Mouse (Mus musculus) forebrain, embryonic 10.5 days (tissue): ENCODE data around the gene Cyth3. TPM values are rescaled to one million over a fixed set of nuclear protein-coding genes. Genes with fewer than 3 reads are reported as not detected.
A peak's percentile ranks its signal among the peaks of the same experiment; 100 is the strongest.

Source experiments
- DNase-seq: peaks from one replicate; pipeline ENCODE4 v3.0.0-alpha.2; 2017; ENCODE audit warnings: low spot score; ENCODE audit errors: extremely low spot score
- H3K27ac ChIP-seq: fragments of 300-500 bp; sonication (generic); 2 replicates; pipeline ENCODE4 v1.5.1; 2016; ENCODE audit warnings: mild to moderate bottlenecking
- H3K27me3 ChIP-seq: fragments of 300-500 bp; sonication (generic); 2 replicates; pipeline ENCODE4 v1.6.1; 2016; ENCODE audit warnings: mild to moderate bottlenecking; ENCODE audit not compliant: poor library complexity, severe bottlenecking
- H3K36me3 ChIP-seq: fragments of 300-500 bp; sonication (generic); replicated peaks from 2 replicates; pipeline ENCODE4 v1.6.1; 2016; ENCODE audit warnings: mild to moderate bottlenecking, moderate library complexity
- H3K4me1 ChIP-seq: fragments of 300-500 bp; sonication (generic); 2 replicates; pipeline ENCODE4 v1.6.1; 2016
- H3K4me3 ChIP-seq: fragments of 300-500 bp; sonication (generic); 2 replicates; pipeline ENCODE4 v1.5.1; 2016; ENCODE audit warnings: mild to moderate bottlenecking, moderate library complexity
- H3K9me3 ChIP-seq: fragments of 300-500 bp; sonication (generic); 2 replicates; pipeline ENCODE4 v1.6.1; 2016; ENCODE audit warnings: mild to moderate bottlenecking, moderate library complexity
- WGBS: fragments of 180-500 bp; shearing (Covaris S2); methylation state at CpG from one replicate; pipeline ENCODE4 v1.1.7; 2016; 5-methylcytosine and 5-hydroxymethylcytosine counted together
- polyA plus RNA-seq: library from polyadenylated mRNA; unstranded; fragments of >200 nt; fragmentation: Nextera tagmentation; extraction: Ambion mirVana; gene quantifications from 2 replicates; pipeline ENCODE4 v1.2.1, GENCODE M21; 2016

Gene Cyth3
- polyA plus RNA-seq, 1 experiment from 2014 or later, result 31.6 TPM

GRCm38 (mm10) chr5:143683696-143684095 is 61.4 kb downstream of the Cyth3 start:
- DNase-seq, result no peak
- 88% methylated on average over 6 of the region's 6 CpGs for WGBS
- peaks cover 13% of the 10 kb centered on the region for H3K4me1 ChIP-seq
- H3K36me3 ChIP-seq, result peaks cover 23% of the 10 kb centered on the region
- H3K4me3 ChIP-seq, result no peak overlapping the region
- no peaks in the 10 kb centered on the region for H3K9me3 ChIP-seq
- H3K27ac ChIP-seq, result no peak overlapping the region
- H3K27me3 ChIP-seq, result no peaks in the 10 kb centered on the region

GRCm38 (mm10) chr5:143684911-143685390 is 62.7 kb downstream of the Cyth3 start:
- H3K4me1 ChIP-seq, result peaks cover 8% of the 10 kb centered on the region
- no peaks in the 10 kb centered on the region for H3K27me3 ChIP-seq
- H3K36me3 ChIP-seq, result peaks cover 23% of the 10 kb centered on the region
- WGBS, result 87% methylated on average over 8 of the region's 8 CpGs
- H3K9me3 ChIP-seq, result no peaks in the 10 kb centered on the region
- no peak overlapping the region for H3K4me3 ChIP-seq
- no peak overlapping the region for H3K27ac ChIP-seq
- no peak for DNase-seq

GRCm38 (mm10) chr5:143686456-143686855 is 64.2 kb downstream of the Cyth3 start:
- H3K36me3 ChIP-seq, result peaks cover 23% of the 10 kb centered on the region
- H3K27me3 ChIP-seq, result no peaks in the 10 kb centered on the region
- no peak overlapping the region for H3K27ac ChIP-seq
- peaks cover 8% of the 10 kb centered on the region for H3K4me1 ChIP-seq
- no peaks in the 10 kb centered on the region for H3K9me3 ChIP-seq
- no peak overlapping the region for H3K4me3 ChIP-seq
- 92% methylated on average over 3 of the region's 3 CpGs for WGBS
- no peak for DNase-seq

GRCm38 (mm10) chr5:143687589-143687988 is 65.3 kb downstream of the Cyth3 start:
- peaks cover 23% of the 10 kb centered on the region for H3K36me3 ChIP-seq
- H3K27ac ChIP-seq, result no peak overlapping the region
- 98% methylated on average over 3 of the region's 3 CpGs for WGBS
- no peak overlapping the region for H3K4me3 ChIP-seq
- H3K27me3 ChIP-seq, result no peaks in the 10 kb centered on the region
- no peaks in the 10 kb centered on the region for H3K9me3 ChIP-seq
- peaks cover 8% of the 10 kb centered on the region for H3K4me1 ChIP-seq
- DNase-seq, result no peak

- Histone ChIP-seq H3K4me3 (no peak overlapping the region), H3K4me1 (no peaks in the 10 kb centered on the region), H3K36me3 (peaks cover 37% of the 10 kb centered on the region), H3K9me3 (no peaks in the 10 kb centered on the region), H3K27ac (no peak overlapping the region), H3K27me3 (no peaks in the 10 kb centered on the region)
- no peak for DNase-seq
- WGBS, result 88% methylated on average over 9 of the region's 9 CpGs
These were observed 68.1 kb downstream of the Cyth3 start for GRCm38 (mm10) chr5:143690392-143690791.

GRCm38 (mm10) chr5:143690926-143691325 is 68.7 kb downstream of the Cyth3 start:
- no peak for DNase-seq
- H3K36me3 ChIP-seq, result peaks cover 37% of the 10 kb centered on the region
- no peak overlapping the region for H3K4me3 ChIP-seq
- WGBS, result 95% methylated on average over 5 of the region's 5 CpGs
- H3K27ac ChIP-seq, result no peak overlapping the region
- H3K4me1 ChIP-seq, result no peaks in the 10 kb centered on the region
- no peaks in the 10 kb centered on the region for H3K27me3 ChIP-seq
- no peaks in the 10 kb centered on the region for H3K9me3 ChIP-seq

GRCm38 (mm10) chr5:143696323-143696722 is 74.1 kb downstream of the Cyth3 start:
- peaks cover 30% of the 10 kb centered on the region for H3K36me3 ChIP-seq
- H3K27me3 ChIP-seq, result no peaks in the 10 kb centered on the region
- H3K4me3 ChIP-seq, result no peak overlapping the region
- DNase-seq, result no peak
- no peak overlapping the region for H3K27ac ChIP-seq
- H3K9me3 ChIP-seq, result no peaks in the 10 kb centered on the region
- 82% methylated on average over 3 of the region's 3 CpGs for WGBS
- no peaks in the 10 kb centered on the region for H3K4me1 ChIP-seq

- H3K9me3 ChIP-seq, result no peaks in the 10 kb centered on the region
- H3K4me3 ChIP-seq, result no peak overlapping the region
- no peak overlapping the region for H3K27ac ChIP-seq
- DNase-seq, result no peak
- 93% methylated on average over 4 of the region's 4 CpGs for WGBS
- H3K27me3 ChIP-seq, result no peaks in the 10 kb centered on the region
- H3K36me3 ChIP-seq, result peaks cover 48% of the 10 kb centered on the region
- H3K4me1 ChIP-seq, result no peaks in the 10 kb centered on the region
These were observed 76.2 kb downstream of the Cyth3 start for GRCm38 (mm10) chr5:143698454-143698853.

- no peak for DNase-seq
- peaks cover 38% of the 10 kb centered on the region for H3K36me3 ChIP-seq
- 87% methylated on average over 5 of the region's 5 CpGs for WGBS
- H3K4me1 ChIP-seq, result no peaks in the 10 kb centered on the region
- no peaks in the 10 kb centered on the region for H3K27me3 ChIP-seq
- no peak overlapping the region for H3K4me3 ChIP-seq
- no peak overlapping the region for H3K27ac ChIP-seq
- no peaks in the 10 kb centered on the region for H3K9me3 ChIP-seq
These were observed 78.0 kb downstream of the Cyth3 start for GRCm38 (mm10) chr5:143700247-143700646.

- WGBS, result 93% methylated on average over 10 of the region's 10 CpGs
- Histone ChIP-seq H3K4me3 (no peak overlapping the region), H3K27me3 (no peaks in the 10 kb centered on the region), H3K36me3 (peaks cover 40% of the 10 kb centered on the region), H3K27ac (no peak overlapping the region), H3K9me3 (no peaks in the 10 kb centered on the region), H3K4me1 (no peaks in the 10 kb centered on the region)
- no peak for DNase-seq
These were observed 78.8 kb downstream of the Cyth3 start for GRCm38 (mm10) chr5:143701074-143701473.

GRCm38 (mm10) chr5:143704875-143705658 is 82.8 kb downstream of the Cyth3 start:
- H3K27ac ChIP-seq, result no peak overlapping the region
- H3K4me1 ChIP-seq, result no peaks in the 10 kb centered on the region
- H3K27me3 ChIP-seq, result no peaks in the 10 kb centered on the region
- peaks cover 58% of the 10 kb centered on the region for H3K36me3 ChIP-seq
- H3K9me3 ChIP-seq, result no peaks in the 10 kb centered on the region
- 81% methylated on average over 13 of the region's 13 CpGs for WGBS
- H3K4me3 ChIP-seq, result no peak overlapping the region
- no peak for DNase-seq

- H3K36me3 ChIP-seq, result peaks cover 64% of the 10 kb centered on the region
- no peak for DNase-seq
These were observed 83.4 kb downstream of the Cyth3 start for GRCm38 (mm10) chr5:143705659-143705982.

GRCm38 (mm10) chr5:143706030-143706821 is 84.0 kb downstream of the Cyth3 start:
- Histone ChIP-seq H3K27ac (0 out of 2 replicates have a peak overlapping the region, but pooled peaks have one; percentile 16), H3K4me3 (no peak overlapping the region), H3K4me1 (no peaks in the 10 kb centered on the region), H3K9me3 (no peaks in the 10 kb centered on the region), H3K27me3 (no peaks in the 10 kb centered on the region), H3K36me3 (peaks cover 70% of the 10 kb centered on the region)
- WGBS, result 82% methylated on average over 9 of the region's 9 CpGs
- DNase-seq, result no peak

More at GRCm38 (mm10) chr5:143705659-143705982, 83.4 kb downstream of the Cyth3 start:
- Histone ChIP-seq H3K4me1 (no peaks in the 10 kb centered on the region), H3K4me3 (no peak overlapping the region), H3K27me3 (no peaks in the 10 kb centered on the region), H3K27ac (0 out of 2 replicates have a peak overlapping the region, but pooled peaks have one; percentile 16), H3K9me3 (no peaks in the 10 kb centered on the region)
- WGBS, result 79% methylated on average over 1 of the region's 1 CpGs
